Comparison of ENCODE assay signal across 8 mouse cellular contexts in genomic region chr15:36966940-36967339, GRCm38 (mm10). TPM values are rescaled to one million over a fixed set of nuclear protein-coding genes. Genes with fewer than 3 reads are reported as not detected.
DNase-seq lines count a peak whose midpoint lies in the region; ATAC-seq and TF ChIP-seq lines count a peak whose summit lies in the region.

No protein-coding gene starts in this region.

- no peaks in the 10 kb centered on the region for H3K9me3 ChIP-seq in embryonic facial prominence, embryonic 15.5 days (replicated peaks)
- H3K9me3 ChIP-seq in hindbrain, postnatal 0 days (ENCODE audit: low read length), result no peaks in the 10 kb centered on the region
- H3K9me3 ChIP-seq in neural tube, embryonic 14.5 days (ENCODE audit: control insufficient read depth, low read length), result no peaks in the 10 kb centered on the region

- no peak overlapping the region for H3K9ac ChIP-seq in embryonic facial prominence, embryonic 15.5 days
- no peak overlapping the region; the same call in 1 of the 2 replicates for H3K9ac ChIP-seq in hindbrain, postnatal 0 days (replicated peaks; ENCODE audit: low read length)
- H3K9ac ChIP-seq in neural tube, embryonic 14.5 days (replicated peaks; ENCODE audit: low read depth, low read length), result 0 out of 2 replicates have a peak overlapping the region, but pooled peaks have one; percentile 5

- no peaks in the 10 kb centered on the region for H3K27me3 ChIP-seq in embryonic facial prominence, embryonic 15.5 days
- H3K27me3 ChIP-seq in hindbrain, postnatal 0 days (ENCODE audit: insufficient read depth, low read length), result no peaks in the 10 kb centered on the region
- no peaks in the 10 kb centered on the region for H3K27me3 ChIP-seq in neural tube, embryonic 14.5 days (ENCODE audit: control insufficient read depth, insufficient read depth, low read length)

- H3K4me1 ChIP-seq in embryonic facial prominence, embryonic 15.5 days, result peaks cover 19% of the 10 kb centered on the region
- H3K4me1 ChIP-seq in hindbrain, postnatal 0 days (ENCODE audit: insufficient read depth, low read length), result peaks cover 20% of the 10 kb centered on the region; the same call in 1 of the 2 replicates
- H3K4me1 ChIP-seq in neural tube, embryonic 14.5 days (ENCODE audit: control insufficient read depth, insufficient read depth, low read length), result peaks cover 20% of the 10 kb centered on the region

- ATAC-seq in embryonic facial prominence, embryonic 15.5 days (ENCODE audit: insufficient number of reproducible peaks, low FRiP score, low TSS enrichment, low read depth), result no peak
- no peak for ATAC-seq in hindbrain, postnatal 0 days
- ATAC-seq in neural tube, embryonic 14.5 days (ENCODE audit: low read depth), result peak; percentile 64

- H3K27ac ChIP-seq in embryonic facial prominence, embryonic 15.5 days (replicated peaks), result peak overlapping the region; percentile 8
- H3K27ac ChIP-seq in hindbrain, postnatal 0 days, result peak overlapping the region; percentile 98
- H3K27ac ChIP-seq in neural tube, embryonic 14.5 days (ENCODE audit: low read depth, low read length), result peak overlapping the region; percentile 96

- H3K36me3 ChIP-seq in embryonic facial prominence, embryonic 15.5 days, result no peaks in the 10 kb centered on the region
- no peaks in the 10 kb centered on the region for H3K36me3 ChIP-seq in hindbrain, postnatal 0 days (ENCODE audit: insufficient read depth, low read length)
- no peaks in the 10 kb centered on the region for H3K36me3 ChIP-seq in neural tube, embryonic 14.5 days (ENCODE audit: control insufficient read depth, insufficient read depth, low read length)

- H3K4me2 ChIP-seq in embryonic facial prominence, embryonic 15.5 days (replicated peaks), result peak overlapping the region; percentile 44
- H3K4me2 ChIP-seq in hindbrain, postnatal 0 days (ENCODE audit: low read depth, low read length), result peak overlapping the region; percentile 61
- H3K4me2 ChIP-seq in neural tube, embryonic 14.5 days (ENCODE audit: low read depth, low read length), result peak overlapping the region; percentile 56; the same call in 1 of the 2 replicates

- peak; percentile 46 for DNase-seq in layer of hippocampus, adult 9-11 months
- DNase-seq in layer of hippocampus, adult 18-20 months (ENCODE audit: low spot score in 2 of 2), result no peak
- no peak for DNase-seq in hindbrain, postnatal 0 days (ENCODE audit: low spot score)
- no peak for DNase-seq in ovary, postnatal 14 days (ENCODE audit: low spot score)
- no peak for DNase-seq in urinary bladder, postnatal 36 days (ENCODE audit: low spot score in 2 of 2)
- DNase-seq in kidney, adult 18-20 months, result no peak

- 0 out of 2 replicates have a peak overlapping the region, but pooled peaks have one; percentile 23 for H3K4me3 ChIP-seq in embryonic facial prominence, embryonic 15.5 days (replicated peaks)
- H3K4me3 ChIP-seq in hindbrain, postnatal 0 days (ENCODE audit: low read length), result no peak overlapping the region
- H3K4me3 ChIP-seq in neural tube, embryonic 14.5 days (ENCODE audit: low read depth, low read length), result no peak overlapping the region

- no peak for TF ChIP-seq CTCF in hindbrain, postnatal 0 days (IDR thresholded peaks at IDR 0.05; ENCODE audit: low read depth)

- WGBS in embryonic facial prominence, embryonic 15.5 days, result 41% methylated on average over 7 of the region's 7 CpGs
- WGBS in hindbrain, postnatal 0 days, result 16% methylated on average over 7 of the region's 7 CpGs
- 25% methylated on average over 7 of the region's 7 CpGs for WGBS in neural tube, embryonic 14.5 days

RNA-seq across cellular contexts. Expression of gene Zfp706, which starts 40.6 kb away (rescaled TPM):
- total RNA-seq in layer of hippocampus, adult 18-20 months (2021), result 100 to 1,000 TPM; 286 to 290 TPM
- 444 and 464 TPM in 2 replicates for polyA plus RNA-seq in embryonic facial prominence, embryonic 15.5 days (2015; fragmentation: Nextera tagmentation; extraction: Ambion mirVana)
- 57.2 and 61.8 TPM in 2 replicates for total RNA-seq in hindbrain, postnatal 0 days (2014; rRNA removed)
- polyA plus RNA-seq in hindbrain, postnatal 0 days (2015; fragmentation: Nextera tagmentation; extraction: Ambion mirVana), result 463 and 467 TPM in 2 replicates
- 437 and 463 TPM in 2 replicates for polyA plus RNA-seq in neural tube, embryonic 14.5 days (2014; fragmentation: Nextera tagmentation; extraction: Ambion mirVana)

Comparison
In these comparisons a context has a peak if more than half of its experiments do, and no peak if none do; other contexts are left out.
1. H3K27ac ChIP-seq: peak in every context shown above with its lines; median percentile 98 in hindbrain, postnatal 0 days; 96 in neural tube, embryonic 14.5 days; 8 in embryonic facial prominence, embryonic 15.5 days.